In genomic region chr15:12268021-12268420, GRCm38 (mm10) we compare ENCODE assay signal across 8 mouse cellular contexts. TPM values are rescaled to one million over a fixed set of nuclear protein-coding genes. Genes with fewer than 3 reads are reported as not detected.
DNase-seq lines count a peak whose midpoint lies in the region; ATAC-seq lines count a peak whose summit lies in the region.

No protein-coding gene starts in this region.

- no peak overlapping the region for H3K9ac ChIP-seq in heart, embryonic 12.5 days
- no peak overlapping the region for H3K9ac ChIP-seq in intestine, embryonic 14.5 days (ENCODE audit: low read length)

- WGBS in heart, embryonic 12.5 days = 17% methylated on average over 1 of the region's 1 CpGs
- WGBS in intestine, embryonic 14.5 days = 50% methylated on average over 1 of the region's 1 CpGs

- H3K4me3 ChIP-seq in heart, embryonic 12.5 days = no peak overlapping the region
- H3K4me3 ChIP-seq in intestine, embryonic 14.5 days (ENCODE audit: low read depth, low read length) = no peak overlapping the region

- no peak overlapping the region for H3K4me2 ChIP-seq in heart, embryonic 12.5 days
- H3K4me2 ChIP-seq in intestine, embryonic 14.5 days (ENCODE audit: low read length) = no peak overlapping the region

- no peaks in the 10 kb centered on the region for H3K4me1 ChIP-seq in heart, embryonic 12.5 days (replicated peaks)
- H3K4me1 ChIP-seq in intestine, embryonic 14.5 days (replicated peaks; ENCODE audit: control insufficient read depth, insufficient read depth, low read length) = no peaks in the 10 kb centered on the region

- no peak for ATAC-seq in heart, embryonic 12.5 days (ENCODE audit: insufficient number of reproducible peaks, low FRiP score)
- peak; percentile 55; the same call in 1 of the 2 replicates for ATAC-seq in intestine, embryonic 14.5 days (replicated peaks; ENCODE audit: low FRiP score, low TSS enrichment, low read depth)
- peak; percentile 88 for ATAC-seq in megakaryocyte progenitor cell, adult 5-6 weeks (replicated peaks; ENCODE audit: poor library complexity)

- peaks cover 74% of the 10 kb centered on the region for H3K36me3 ChIP-seq in heart, embryonic 12.5 days
- H3K36me3 ChIP-seq in intestine, embryonic 14.5 days (ENCODE audit: control insufficient read depth, insufficient read depth, low read length) = peaks cover 72% of the 10 kb centered on the region

- no peaks in the 10 kb centered on the region for H3K9me3 ChIP-seq in heart, embryonic 12.5 days (replicated peaks)
- no peaks in the 10 kb centered on the region for H3K9me3 ChIP-seq in intestine, embryonic 14.5 days (ENCODE audit: control insufficient read depth, low read length)

- peak; percentile 57 to 89 for DNase-seq in heart, adult 18-20 months
- peak; percentile 78 to 88 for DNase-seq in cerebellum, postnatal 25 days
- peak; percentile 57 for DNase-seq in gastrocnemius, adult 18-20 months (ENCODE audit: low spot score)
- peak; percentile 81 for DNase-seq in intestine, embryonic 14.5 days (ENCODE audit: low spot score)
- peak; percentile 39 to 47 for DNase-seq in left cerebral cortex, adult 8-10 months (ENCODE audit: low spot score in 2 of 2)
- peak; percentile 82 for DNase-seq in right cerebral cortex, postnatal 14 days

- H3K27ac ChIP-seq in heart, embryonic 12.5 days (ENCODE audit: poor library complexity, severe bottlenecking) = no peak overlapping the region
- no peak overlapping the region for H3K27ac ChIP-seq in intestine, embryonic 14.5 days (ENCODE audit: low read depth)

- H3K27me3 ChIP-seq in heart, embryonic 12.5 days (replicated peaks) = no peaks in the 10 kb centered on the region
- no peaks in the 10 kb centered on the region for H3K27me3 ChIP-seq in intestine, embryonic 14.5 days (replicated peaks; ENCODE audit: control insufficient read depth, insufficient read depth, low read length)

RNA-seq across cellular contexts. Expression of gene Golph3, which starts 53.2 kb away (rescaled TPM):
- 10 to 100 TPM; 82.6 to 93.4 TPM for total RNA-seq in heart, adult 18-20 months (2021)
- polyA plus RNA-seq in heart, embryonic 12.5 days (2016; fragmentation: Nextera tagmentation; extraction: Ambion mirVana) = 92.2 and 92.5 TPM in 2 replicates
- 10 to 100 TPM; 70.2 to 77.9 TPM for total RNA-seq in gastrocnemius, adult 18-20 months (2021)
- polyA plus RNA-seq in intestine, embryonic 14.5 days (2014; fragmentation: Nextera tagmentation; extraction: Ambion mirVana) = 93.2 and 98.0 TPM in 2 replicates
- 10 to 100 TPM; 79.2 to 88.1 (median 83.0) TPM for total RNA-seq in left cerebral cortex, adult 8-10 months (2022)
- total RNA-seq in megakaryocyte progenitor cell, adult 5-6 weeks (2015) = 110 and 118 TPM in 2 replicates
- total RNA-seq in megakaryocyte progenitor cell, adult 5-6 weeks (2017) = 86.6 and 94.4 TPM in 2 replicates

RNA-seq across cellular contexts. Expression of gene 1810049J17Rik, which starts 53.7 kb away (rescaled TPM):
- 1 to 10 TPM; 1.1 to 1.2 TPM for total RNA-seq in heart, adult 18-20 months (2021)
- 0.50 and 0.73 TPM in 2 replicates for polyA plus RNA-seq in heart, embryonic 12.5 days (2016; fragmentation: Nextera tagmentation; extraction: Ambion mirVana)
- under 1 TPM; 0.76 to 0.78 TPM for total RNA-seq in gastrocnemius, adult 18-20 months (2021)
- 1.4 and 1.7 TPM in 2 replicates for polyA plus RNA-seq in intestine, embryonic 14.5 days (2014; fragmentation: Nextera tagmentation; extraction: Ambion mirVana)
- total RNA-seq in left cerebral cortex, adult 8-10 months (2022) = 1 to 10 TPM in 3 of 4 experiments, not detected in 1; 1.2 to 1.7 (median 1.6) TPM
- total RNA-seq in megakaryocyte progenitor cell, adult 5-6 weeks (2015) = not detected in 2 replicates
- 0.58 TPM in 1 of 2 replicates, not detected in the other for total RNA-seq in megakaryocyte progenitor cell, adult 5-6 weeks (2017)
